Mouse (Mus musculus) left cerebral cortex, adult 11 months (tissue): ENCODE results near the gene Pfkfb3.

Experiments
- DNase-seq: peaks from one replicate; pipeline ENCODE4 v3.0.0; 2022; ENCODE audit warnings: low spot score

The Pfkfb3 gene

DNA sequence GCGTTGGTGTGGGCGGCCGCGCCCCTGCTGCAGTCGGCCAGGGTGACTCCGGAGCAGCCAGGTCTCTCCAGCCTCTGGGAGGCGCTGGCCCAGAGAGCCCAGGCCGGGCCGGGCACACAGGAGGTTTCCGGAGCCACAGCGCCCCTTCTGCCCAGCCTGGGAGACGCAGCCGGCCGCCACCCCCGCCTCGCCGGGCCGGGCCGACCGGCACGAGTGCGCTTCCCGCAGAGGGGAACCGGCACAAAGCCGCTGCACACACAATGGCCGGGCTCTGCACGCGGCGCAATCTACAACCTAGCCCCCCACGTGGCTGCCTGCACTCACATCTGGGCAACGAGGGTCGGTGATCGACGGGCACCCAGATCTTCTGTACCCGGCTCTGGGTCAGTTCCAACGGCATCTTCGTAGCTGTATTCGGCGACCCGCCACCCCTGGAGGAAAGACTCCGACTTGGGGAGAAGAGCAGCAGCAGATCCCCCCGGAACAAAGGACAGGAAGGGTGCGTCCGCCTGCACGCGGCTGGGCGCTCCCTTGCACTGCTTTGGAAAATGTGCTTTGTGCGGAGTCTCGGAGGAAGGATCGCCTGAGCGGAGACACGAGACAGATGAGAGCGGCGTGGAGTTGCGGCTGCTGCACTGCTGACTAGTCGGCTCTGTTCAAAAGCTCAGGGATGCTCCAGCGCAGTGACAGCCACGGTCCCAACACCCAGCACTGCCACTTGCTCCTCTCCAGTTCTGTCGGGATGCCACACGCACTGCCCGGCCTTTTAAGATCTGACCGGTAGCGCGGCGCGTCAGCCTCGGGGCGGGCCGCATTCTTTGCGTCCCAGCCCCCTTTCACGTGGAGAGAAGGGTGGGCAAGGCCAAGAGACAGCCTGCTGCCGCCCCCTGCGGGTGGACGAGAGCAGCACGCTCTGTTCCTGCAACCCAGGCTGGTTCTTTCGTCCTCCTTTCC lies 52.3 kb downstream of the Pfkfb3 start:
- peak; percentile 90 for DNase-seq

DNA sequence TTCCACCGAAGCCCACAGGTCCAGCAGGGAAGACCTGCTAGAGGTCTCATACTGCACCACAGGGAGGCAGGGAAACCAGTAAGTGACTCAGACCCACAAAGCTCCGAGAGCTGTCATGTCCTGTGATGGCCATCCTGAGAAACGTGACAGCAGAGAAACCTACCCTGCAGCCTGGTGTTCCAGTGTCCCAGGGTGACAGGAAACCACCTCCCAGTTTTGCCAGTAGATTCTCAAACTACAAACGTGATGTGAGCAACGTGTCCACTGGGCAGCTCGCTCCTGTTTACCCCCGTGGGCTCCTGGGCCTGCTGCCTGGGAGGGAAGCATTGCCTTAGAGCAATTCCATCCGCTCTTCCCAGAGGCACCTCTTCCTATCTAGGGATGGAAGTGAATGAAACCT lies 53.2 kb downstream of the Pfkfb3 start:
- DNase-seq = no peak

DNA sequence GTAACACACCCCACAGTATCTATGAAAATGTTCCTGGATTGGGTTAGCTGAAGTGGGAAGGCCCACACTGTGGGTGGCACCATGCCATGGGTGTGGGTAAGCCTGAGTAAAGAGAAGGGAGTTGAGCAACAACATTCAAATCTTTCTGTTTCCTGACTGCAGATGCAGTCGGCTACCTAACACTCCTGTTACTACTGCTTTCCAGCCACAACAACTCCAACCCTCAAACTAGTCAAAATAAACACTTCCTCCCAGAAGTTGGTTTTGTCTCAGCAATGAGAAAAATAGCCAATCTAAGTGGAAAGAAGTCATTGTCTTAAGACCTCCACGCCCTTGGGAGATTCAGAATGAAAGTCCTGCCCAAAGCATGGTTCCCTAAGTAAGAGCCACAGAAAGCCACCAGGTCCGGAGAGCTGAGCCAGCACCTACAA lies 57.3 kb downstream of the Pfkfb3 start:
- DNase-seq = peak; percentile 27

DNA sequence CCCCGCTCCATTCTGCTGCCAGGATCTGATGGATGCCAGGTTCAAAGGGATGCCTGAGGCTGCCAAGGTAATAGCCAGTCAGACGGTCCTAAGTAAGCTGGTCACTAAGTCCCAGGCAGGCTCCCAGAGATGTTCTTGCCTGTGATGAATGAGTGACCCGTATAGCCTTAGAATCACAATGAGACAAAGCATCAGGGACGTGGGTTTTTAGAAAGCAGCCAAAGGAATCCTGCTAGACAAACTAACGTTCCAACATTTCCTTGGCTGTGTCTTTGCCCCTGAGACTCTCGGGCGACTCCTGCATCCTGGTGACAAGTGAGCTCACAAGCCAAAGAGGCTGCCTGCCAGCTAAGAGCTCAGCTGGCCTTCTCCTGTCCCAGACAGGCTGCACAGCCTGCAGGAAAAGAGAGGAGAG lies 59.0 kb downstream of the Pfkfb3 start:
- DNase-seq = peak; percentile 30

DNA sequence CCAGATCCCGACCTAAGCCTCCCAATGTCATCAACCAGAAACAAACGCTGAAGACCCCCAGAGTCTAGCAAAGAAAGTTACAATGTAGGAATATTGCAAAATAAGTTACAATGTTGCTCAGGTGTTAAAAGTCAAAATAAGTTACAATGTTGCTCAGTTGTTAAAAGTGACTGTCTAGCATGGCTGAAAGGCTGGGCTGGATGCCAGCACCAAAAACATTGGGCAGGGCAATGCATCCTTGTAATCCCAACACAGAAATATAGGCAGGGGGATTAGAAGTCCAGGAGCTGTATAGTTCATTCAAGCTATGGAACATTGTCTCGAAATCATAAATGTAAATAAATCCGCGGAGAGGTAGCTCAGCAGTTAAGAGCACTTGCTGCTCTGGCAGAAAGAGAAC lies 61.0 kb downstream of the Pfkfb3 start:
- no peak for DNase-seq

DNA sequence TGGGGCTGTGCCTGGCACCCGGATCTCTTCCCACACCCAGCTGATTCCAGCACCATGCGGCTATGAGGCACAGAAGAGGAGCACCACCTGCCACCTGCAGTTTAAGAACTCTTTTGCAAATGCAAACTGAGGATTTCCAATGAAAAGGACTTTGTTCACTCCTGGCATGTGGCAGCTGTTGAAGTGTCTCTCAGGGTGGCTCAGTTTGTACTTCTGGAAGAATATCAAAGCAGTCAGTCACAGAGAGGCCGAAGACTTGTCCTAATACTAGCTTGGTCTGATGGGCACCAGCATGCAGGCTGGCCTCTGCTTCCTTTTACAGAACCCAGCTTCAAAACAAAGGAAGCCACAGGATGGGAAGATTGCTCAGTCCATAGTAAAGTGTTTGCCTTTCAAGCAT lies 62.4 kb downstream of the Pfkfb3 start:
- no peak for DNase-seq

DNA sequence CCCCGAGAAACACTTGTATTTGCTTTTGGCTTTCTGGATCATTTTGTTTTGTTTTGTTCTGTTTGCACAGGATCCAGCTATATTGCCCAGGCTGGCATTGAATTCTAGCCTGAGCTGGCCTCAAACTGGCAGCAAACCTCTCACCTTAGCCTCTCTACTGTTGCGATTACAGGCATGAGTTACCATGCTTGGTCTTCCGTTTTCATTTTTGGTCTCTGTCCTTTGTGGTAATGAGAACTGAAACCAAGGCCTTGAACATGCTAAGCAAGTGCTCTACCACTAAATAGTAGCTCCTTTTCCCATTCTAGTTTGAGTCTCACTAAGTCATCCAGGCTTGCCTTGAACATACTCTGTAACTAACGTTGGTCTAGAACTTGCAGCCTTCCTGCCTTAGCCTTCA lies 63.3 kb downstream of the Pfkfb3 start:
- no peak for DNase-seq

DNA sequence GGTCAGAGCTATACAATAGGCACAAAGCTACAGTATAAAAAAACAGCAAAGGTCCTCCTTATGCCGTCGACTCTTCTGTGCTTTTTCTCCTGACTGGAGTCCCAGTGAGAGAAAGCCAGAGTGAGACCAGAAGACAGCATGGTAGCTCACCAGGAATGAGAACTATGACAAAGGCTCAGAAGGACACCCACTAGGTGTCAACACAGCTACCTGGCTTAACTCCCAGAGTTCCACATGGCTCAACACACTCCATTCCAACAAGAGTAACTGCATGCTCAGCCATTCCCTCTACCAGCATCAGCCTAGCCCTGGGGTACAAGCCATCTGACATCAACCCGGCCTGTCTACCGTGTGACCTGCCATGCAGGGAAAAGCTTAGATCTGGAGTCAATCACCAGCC lies 70.7 kb downstream of the Pfkfb3 start:
- DNase-seq = no peak

DNA sequence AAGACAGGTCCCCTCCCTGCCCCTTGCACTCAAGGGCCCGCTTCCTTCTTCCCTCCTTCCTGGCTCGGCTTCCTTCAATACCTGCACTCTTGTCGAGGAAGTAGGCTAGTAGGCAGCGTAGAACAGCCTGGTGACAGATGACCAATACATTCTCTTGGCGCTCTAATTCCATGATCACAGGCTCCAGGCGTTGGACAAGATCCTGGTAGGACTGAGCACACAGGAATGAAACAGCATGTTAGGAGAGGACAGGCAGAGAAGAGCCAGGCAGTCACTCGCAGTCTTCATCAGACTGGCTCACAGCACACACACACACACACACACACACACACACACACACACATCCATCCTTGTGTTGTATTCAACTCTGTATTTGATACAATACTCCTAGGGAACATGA lies 71.5 kb downstream of the Pfkfb3 start:
- DNase-seq = no peak

DNA sequence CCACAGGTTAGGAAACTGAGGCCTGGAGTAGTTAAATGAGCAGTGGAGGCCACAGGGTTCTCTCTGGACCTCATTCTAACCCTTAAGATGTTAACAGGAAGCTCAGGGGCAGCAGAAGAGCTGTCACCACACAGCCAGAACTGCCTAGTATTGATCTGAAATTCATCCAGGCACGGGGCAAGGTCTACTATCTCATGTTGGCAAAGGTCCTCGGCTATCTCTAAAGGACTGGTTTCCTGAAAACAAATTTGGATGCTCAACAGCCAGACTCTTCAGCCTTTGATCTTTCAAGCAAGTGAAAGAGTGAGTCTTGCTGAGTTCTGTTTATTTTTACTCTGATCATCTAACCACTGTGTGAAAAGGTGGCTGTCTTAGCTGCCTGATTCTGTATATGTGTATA lies 74.9 kb downstream of the Pfkfb3 start:
- DNase-seq = no peak

DNA sequence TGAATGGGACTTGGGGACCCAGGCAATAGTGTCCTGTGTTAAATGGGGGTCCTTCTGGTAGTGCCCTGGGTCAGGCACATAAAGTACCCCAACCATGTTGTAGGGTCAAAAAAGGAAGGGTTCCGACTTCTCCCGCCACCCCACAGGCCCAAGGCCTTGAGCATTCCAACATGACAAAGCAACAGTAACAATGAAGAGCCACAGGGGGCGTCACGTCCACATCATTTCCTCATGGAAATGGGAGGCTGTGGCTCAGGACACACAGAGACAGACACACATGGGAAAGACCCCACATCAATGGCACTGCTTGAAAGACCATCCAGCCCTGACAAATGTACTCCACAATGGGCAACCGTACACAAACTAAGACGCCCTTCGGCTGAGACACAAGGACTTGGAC lies 78.6 kb downstream of the Pfkfb3 start:
- DNase-seq = no peak

DNA sequence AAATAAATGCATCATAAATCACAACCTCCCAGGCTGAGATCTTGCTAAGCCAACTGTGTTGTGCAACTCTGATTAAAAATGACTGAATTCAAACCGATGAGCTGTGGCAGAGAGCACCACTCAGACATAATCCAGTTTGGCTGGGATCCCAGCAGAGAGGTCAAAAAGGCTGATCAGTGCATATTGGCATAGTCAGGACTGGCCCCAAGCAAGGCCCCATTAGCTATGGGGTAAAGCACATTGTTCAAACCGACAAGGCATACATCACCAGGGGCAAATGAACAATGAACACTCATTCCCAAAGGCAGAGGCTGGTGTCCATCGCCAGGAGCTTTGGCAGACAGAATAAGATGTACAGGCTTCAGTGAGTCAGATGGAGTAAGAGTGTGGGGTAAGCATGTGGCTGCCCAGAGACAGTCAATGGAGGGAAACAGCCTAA lies 89.2 kb downstream of the Pfkfb3 start:
- DNase-seq = no peak

DNA sequence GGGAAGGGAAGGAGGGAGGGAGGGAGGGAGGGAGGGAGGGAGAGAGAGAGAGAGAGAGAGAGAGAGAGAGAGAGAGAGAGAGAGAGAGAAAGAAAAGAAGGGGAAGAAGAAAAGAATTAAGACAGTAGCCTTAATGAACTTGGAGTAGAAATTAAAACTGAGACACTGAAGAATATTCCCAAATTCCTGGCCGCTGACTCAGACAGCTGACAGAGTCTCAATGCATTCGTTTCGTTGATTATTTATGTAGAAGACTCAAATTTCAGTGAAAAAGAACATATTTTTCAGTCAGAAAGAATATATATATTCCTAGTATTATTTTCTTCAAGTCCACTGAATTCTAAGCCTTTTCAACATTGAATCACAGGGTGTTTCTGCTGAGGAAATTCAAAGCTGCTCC lies 92.9 kb downstream of the Pfkfb3 start:
- no peak for DNase-seq

DNA sequence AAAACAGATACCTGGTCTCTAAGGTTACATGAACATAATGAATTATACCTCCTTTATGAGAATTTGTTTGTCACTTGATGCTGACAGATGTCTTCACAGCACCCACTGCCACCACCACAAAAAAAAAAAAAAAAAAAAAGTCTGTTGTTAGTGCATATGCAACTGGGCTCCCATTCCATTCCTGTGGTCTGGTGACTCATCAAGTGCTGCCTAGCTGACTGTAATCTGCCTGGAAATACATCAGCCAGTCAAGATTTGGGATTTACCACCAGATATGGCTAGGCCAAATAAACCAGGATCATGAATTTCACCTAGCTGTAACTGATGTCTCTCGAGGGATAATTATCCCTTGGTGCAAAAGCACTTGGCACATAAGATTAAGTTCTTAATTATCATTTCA lies 95.4 kb downstream of the Pfkfb3 start:
- no peak for DNase-seq

DNA sequence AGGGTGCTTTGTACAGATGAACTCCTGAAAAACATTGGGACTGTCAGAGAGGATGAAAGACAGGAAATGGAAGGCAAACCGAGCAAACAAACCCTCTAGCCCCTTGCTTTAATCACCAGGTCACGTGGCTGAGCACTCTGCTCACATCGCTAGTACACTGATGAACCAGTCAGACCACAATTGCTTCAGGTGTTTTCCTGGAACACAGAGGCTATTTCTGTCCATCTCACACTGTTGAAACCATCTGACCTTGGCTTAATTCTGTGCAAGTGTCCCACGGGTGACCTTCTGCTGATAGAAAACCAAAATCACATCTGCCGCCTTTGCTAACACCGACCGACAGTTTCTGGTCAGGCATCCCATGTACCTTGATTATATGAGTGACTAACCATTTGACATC lies 96.0 kb downstream of the Pfkfb3 start:
- DNase-seq = no peak

DNA sequence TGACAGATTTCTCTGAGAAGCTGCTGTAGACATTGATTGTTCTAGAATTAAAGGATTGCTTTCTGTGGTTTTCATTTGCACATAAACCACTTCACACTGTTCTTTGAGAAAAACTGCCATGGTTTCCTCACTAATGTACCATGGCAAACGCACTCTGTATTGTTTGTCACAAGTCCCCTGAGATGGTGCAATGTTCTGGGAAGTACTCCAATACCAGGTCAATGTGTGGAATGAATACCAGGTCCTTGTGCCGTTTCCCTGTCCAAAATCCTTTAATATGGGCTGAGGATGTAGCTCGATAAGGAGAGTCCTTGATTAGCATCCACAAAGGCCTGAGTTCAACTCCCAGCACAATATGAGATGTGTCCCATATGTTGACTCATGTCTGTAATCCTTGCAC lies 105.2 kb downstream of the Pfkfb3 start:
- no peak for DNase-seq

DNA sequence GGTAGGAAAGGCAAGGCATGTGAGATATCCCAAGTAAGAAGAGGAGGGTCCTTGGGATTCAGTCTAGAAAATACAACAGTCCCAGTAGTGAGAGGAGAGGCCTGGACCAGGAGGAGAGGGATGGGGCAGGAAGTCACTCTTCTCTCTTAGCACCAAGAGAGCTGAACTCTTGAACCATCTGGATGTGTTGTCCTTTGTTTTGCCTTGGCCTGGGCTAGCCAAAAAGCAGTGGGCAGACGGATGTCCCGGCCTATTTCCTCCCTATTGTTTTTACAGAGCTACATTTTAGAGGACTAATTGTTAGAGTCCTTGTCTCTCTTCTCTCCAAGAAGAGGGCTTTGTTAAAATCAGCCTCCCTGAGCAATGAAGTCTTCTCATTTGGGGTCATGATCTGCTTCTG lies 106.0 kb downstream of the Pfkfb3 start:
- DNase-seq = no peak

DNA sequence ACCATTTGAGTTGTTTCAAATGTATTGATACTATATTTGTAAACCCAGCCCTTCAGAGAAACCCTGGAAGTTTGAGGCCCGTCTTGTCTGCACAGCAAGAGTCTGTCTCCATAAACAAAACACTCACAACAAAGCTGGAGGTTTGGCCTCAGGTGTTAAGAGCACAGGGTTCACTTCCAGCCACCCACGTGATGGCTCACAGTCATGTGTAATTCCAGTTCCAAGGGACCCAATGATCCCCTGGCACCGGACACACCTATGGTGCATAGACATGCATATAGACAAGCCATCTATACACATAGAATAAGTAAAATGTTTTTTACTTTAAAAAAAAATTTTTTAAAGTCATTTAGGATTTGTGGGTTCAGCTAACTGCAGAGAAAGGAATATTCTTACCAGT lies 108.2 kb downstream of the Pfkfb3 start:
- DNase-seq = no peak

DNA sequence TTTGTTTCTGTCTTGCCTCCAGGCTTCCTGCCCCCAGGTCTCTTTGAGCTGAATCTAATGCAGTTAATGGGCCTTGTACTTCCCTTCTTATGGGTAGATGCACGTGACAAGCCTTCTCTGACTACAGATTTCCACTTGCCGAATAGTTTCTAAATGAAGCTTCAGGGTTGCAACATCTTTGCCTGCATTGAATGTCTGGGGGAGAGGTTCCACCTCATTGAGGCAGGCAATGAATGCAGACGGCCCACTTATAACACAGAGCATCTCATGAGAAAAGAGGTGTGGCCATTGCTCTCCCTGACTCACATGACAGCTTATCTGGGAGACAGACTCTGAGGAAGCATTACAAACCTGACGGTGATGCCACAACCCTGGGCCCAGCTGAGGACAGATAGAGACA lies 112.0 kb downstream of the Pfkfb3 start:
- DNase-seq = no peak

DNA sequence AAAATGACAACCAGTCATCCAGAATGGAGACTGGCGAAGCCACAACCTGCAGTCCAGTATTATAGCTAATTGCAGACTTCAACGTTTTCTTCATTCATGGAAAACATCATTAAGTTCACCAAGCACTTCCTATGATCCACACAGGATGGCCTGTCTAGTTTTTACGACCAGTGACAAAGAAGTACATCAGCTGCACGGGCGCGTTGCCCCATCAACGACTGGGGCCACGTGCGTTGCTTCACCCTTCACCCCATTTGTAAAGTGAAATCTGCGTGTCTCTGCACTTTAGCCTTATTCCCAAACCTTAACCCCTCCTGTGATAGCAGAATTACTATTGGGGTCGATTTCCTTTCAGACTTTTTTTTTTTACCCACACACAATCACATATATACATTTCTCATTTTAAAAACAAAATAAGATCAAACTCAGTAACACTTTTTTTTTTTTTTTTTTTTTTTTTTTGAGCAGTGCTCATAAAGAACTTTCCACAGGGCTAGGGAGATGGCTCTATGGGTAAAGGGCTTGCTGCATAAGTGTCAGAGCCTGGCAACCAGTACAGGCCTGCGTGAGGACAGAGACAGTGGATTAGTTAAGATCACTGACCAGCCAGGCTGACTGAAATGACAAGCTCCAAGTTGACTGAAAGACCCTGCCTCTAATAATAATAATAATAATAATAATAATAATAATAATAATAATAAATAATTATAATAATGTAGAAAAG lies 115.5 kb downstream of the Pfkfb3 start:
- no peak for DNase-seq

DNA sequence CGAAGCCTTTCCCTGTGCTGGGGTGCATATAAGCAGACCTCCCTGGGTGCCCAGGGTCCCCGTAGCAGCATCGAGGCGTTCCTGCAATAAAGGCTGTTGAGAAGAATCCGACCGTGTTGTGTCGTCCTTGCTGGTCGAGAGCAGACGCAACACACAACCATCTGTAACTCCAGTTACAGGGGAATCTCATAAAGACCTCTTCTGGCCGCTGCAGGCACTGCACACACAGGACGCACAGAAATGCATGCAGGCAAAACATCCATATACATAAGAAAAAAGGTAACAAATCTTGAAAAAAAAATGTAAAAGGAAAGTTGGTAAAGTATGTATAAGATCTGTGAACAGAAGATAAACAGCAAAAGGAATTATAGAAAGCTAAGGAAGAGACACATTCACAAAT lies 117.5 kb downstream of the Pfkfb3 start:
- DNase-seq = no peak

DNA sequence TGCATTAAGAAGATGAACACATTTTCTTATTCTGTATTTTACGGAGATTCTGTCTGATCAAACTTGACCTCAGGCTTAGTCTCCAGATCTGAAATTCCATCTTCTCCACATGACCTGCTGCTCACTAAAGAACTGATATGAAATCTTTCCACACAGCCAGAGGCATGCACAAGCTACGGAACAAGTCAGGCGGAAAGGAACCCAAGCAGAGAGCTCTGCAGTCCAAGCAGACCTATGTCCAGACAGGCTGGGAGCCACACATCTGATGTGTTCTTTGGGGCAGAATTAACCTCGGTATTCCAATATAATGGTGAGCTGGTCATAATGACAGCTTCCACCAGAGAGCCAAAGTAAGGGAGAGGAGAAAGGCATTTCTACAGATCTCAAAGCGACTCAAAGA lies 120.5 kb downstream of the Pfkfb3 start:
- no peak for DNase-seq

DNA sequence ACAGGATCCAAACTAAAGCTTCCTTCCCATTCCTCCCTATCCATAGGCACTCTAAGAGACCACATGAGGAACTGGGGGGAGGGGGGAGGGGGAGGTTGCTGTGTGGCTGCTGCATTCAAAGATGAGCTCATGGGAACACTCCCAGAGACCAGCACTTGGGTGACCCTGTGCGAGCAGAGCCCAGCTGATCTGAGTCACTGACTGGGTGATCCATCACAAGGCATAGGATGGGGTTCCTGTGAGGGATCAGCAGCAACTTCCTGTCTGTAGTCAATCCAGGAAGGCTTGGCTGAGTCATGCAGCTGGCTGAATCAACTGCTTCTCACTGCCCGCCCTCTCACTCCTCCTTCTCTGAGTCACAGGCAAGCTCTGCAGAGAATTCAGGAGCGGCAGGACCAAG lies 124.3 kb downstream of the Pfkfb3 start:
- DNase-seq = peak; percentile 75
